Mouse (Mus musculus): ENCODE measurements around the gene Otx2. TPM values are rescaled to one million over a fixed set of nuclear protein-coding genes. Genes with fewer than 3 reads are reported as not detected.

The Otx2 gene
- polyA plus RNA-seq, 1 experiment = not detected

- WGBS = 5% methylated on average over 50 of the region's 50 CpGs
- Histone ChIP-seq H3K4me3 (ENCODE audit: extremely low read depth, insufficient read depth, insufficient read length) (no peak overlapping the region), H3K27ac (ENCODE audit: insufficient read depth, low read length) (no peak overlapping the region), H3K27me3 (ENCODE audit: control insufficient read depth, insufficient read depth, low read length) (peaks cover 30% of the 10 kb centered on the region), H3K4me1 (ENCODE audit: control insufficient read depth, insufficient read depth, insufficient read length) (no peaks in the 10 kb centered on the region), H3K36me3 (ENCODE audit: control insufficient read depth, insufficient read depth, low read length) (no peaks in the 10 kb centered on the region)
- TF ChIP-seq CTCF (IDR thresholded peaks at IDR 0.05; ENCODE audit: extremely low read depth, insufficient read depth, insufficient read length, insufficient replicate concordance) = no peak
- no peak for TF ChIP-seq POLR2A (IDR thresholded peaks at IDR 0.05; ENCODE audit: low read depth, low read length)
- DNase-seq (ENCODE audit: low read depth in 1 of 2, low spot score in 2 of 2) = no peak
Measured at GRCm38 (mm10) chr14:48664841-48665815, 8.5 kb downstream of the Otx2 start.

DNA sequence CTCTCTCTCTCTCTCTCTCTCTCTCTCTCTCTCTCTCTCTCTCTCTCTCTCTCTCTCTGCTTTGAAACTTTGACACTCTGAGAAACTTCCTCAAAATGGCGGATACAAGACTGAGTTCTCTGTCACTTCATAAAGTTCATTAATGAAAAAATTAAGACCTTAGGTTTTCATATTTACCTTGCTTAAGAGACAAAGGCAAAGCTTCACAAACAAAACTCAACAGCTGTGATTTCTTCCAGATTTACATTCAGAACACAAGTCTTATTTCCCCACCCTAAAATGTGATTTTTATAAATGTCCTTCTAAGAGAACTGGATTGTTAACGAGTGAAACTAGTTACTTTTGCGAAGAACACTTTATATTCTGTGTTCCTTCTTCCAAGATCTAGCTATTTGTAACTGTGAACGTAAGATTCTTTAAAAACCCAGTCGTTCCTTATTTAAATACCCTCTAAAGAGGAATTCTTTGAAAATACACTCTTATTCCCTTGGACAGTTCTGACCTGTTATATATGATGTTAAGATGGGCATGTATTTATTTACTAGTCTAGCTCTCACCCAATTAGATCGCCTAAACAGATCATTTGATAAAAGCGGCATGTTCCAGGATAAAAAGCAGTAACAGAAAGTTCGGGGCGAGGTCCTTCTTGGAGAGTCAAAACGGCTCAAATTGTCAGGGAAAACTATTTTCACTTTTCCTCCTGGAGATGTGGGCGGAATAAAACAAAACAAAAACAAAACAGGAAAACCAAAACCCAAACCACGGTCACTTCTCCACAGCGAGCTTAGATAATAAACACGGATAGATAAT lies 9.4 kb downstream of the Otx2 start:
- H3K36me3 ChIP-seq (ENCODE audit: control insufficient read depth, insufficient read depth, low read length) = no peaks in the 10 kb centered on the region
- H3K4me1 ChIP-seq (ENCODE audit: control insufficient read depth, insufficient read depth, insufficient read length) = no peaks in the 10 kb centered on the region
- TF ChIP-seq POLR2A (IDR thresholded peaks at IDR 0.05; ENCODE audit: low read depth, low read length) (no peak), CTCF (IDR thresholded peaks at IDR 0.05; ENCODE audit: extremely low read depth, insufficient read depth, insufficient read length, insufficient replicate concordance) (no peak)
- H3K27ac ChIP-seq (ENCODE audit: insufficient read depth, low read length) = no peak overlapping the region
- H3K27me3 ChIP-seq (ENCODE audit: control insufficient read depth, insufficient read depth, low read length) = peaks cover 26% of the 10 kb centered on the region
- no peak overlapping the region for H3K4me3 ChIP-seq (ENCODE audit: extremely low read depth, insufficient read depth, insufficient read length)
- 6% methylated on average over 14 of the region's 14 CpGs for WGBS
- no peak for DNase-seq (ENCODE audit: low read depth in 1 of 2, low spot score in 2 of 2)

DNA sequence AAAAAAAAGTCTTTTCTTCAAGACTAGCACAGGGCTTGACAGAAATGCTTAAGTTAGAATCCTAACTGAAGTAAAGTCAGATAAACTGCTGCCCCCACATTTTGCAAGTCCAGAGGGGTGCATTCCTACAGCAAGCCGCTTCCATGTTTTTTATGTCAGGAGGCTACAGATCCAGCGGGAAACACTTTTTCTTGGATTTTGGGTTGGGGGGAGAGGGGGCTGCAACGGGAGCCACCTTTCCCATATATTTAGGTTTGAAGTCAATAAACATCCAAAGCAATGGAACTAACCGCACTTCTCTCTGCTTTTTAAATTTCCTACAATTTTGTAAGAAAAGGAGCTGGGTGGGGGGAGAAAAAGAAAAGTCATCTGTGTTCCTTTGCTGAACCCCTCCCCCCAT lies 10.1 kb downstream of the Otx2 start:
- no peak for DNase-seq (ENCODE audit: low read depth in 1 of 2, low spot score in 2 of 2)
- Histone ChIP-seq H3K27ac (ENCODE audit: insufficient read depth, low read length) (no peak overlapping the region), H3K36me3 (ENCODE audit: control insufficient read depth, insufficient read depth, low read length) (no peaks in the 10 kb centered on the region), H3K27me3 (ENCODE audit: control insufficient read depth, insufficient read depth, low read length) (peaks cover 24% of the 10 kb centered on the region), H3K4me1 (ENCODE audit: control insufficient read depth, insufficient read depth, insufficient read length) (no peaks in the 10 kb centered on the region), H3K4me3 (ENCODE audit: extremely low read depth, insufficient read depth, insufficient read length) (no peak overlapping the region)
- WGBS = 13% methylated on average over 4 of the region's 4 CpGs
- TF ChIP-seq POLR2A (IDR thresholded peaks at IDR 0.05; ENCODE audit: low read depth, low read length) (no peak), CTCF (IDR thresholded peaks at IDR 0.05; ENCODE audit: extremely low read depth, insufficient read depth, insufficient read length, insufficient replicate concordance) (no peak)

GRCm38 (mm10) chr14:48662568-48663236 lies 10.9 kb downstream of the Otx2 start:
- Histone ChIP-seq H3K4me1 (ENCODE audit: control insufficient read depth, insufficient read depth, insufficient read length) (no peaks in the 10 kb centered on the region), H3K4me3 (ENCODE audit: extremely low read depth, insufficient read depth, insufficient read length) (no peak overlapping the region), H3K27me3 (ENCODE audit: control insufficient read depth, insufficient read depth, low read length) (peaks cover 20% of the 10 kb centered on the region), H3K27ac (ENCODE audit: insufficient read depth, low read length) (no peak overlapping the region), H3K36me3 (ENCODE audit: control insufficient read depth, insufficient read depth, low read length) (no peaks in the 10 kb centered on the region)
- no peak for TF ChIP-seq CTCF (IDR thresholded peaks at IDR 0.05; ENCODE audit: extremely low read depth, insufficient read depth, insufficient read length, insufficient replicate concordance)
- TF ChIP-seq POLR2A (IDR thresholded peaks at IDR 0.05; ENCODE audit: low read depth, low read length) = no peak
- WGBS = 13% methylated on average over 16 of the region's 16 CpGs
- no peak for DNase-seq (ENCODE audit: low read depth in 1 of 2, low spot score in 2 of 2)

- no peak for DNase-seq (ENCODE audit: low read depth in 1 of 2, low spot score in 2 of 2)
- no peaks in the 10 kb centered on the region for H3K36me3 ChIP-seq (ENCODE audit: control insufficient read depth, insufficient read depth, low read length)
- TF ChIP-seq CTCF (IDR thresholded peaks at IDR 0.05; ENCODE audit: extremely low read depth, insufficient read depth, insufficient read length, insufficient replicate concordance) (no peak), POLR2A (IDR thresholded peaks at IDR 0.05; ENCODE audit: low read depth, low read length) (no peak)
- 15% methylated on average over 38 of the region's 38 CpGs for WGBS
- H3K27ac ChIP-seq (ENCODE audit: insufficient read depth, low read length) = no peak overlapping the region
- no peaks in the 10 kb centered on the region for H3K4me1 ChIP-seq (ENCODE audit: control insufficient read depth, insufficient read depth, insufficient read length)
- no peak overlapping the region for H3K4me3 ChIP-seq (ENCODE audit: extremely low read depth, insufficient read depth, insufficient read length)
- H3K27me3 ChIP-seq (ENCODE audit: control insufficient read depth, insufficient read depth, low read length) = peaks cover 16% of the 10 kb centered on the region
Measured at GRCm38 (mm10) chr14:48661646-48662567, 11.7 kb downstream of the Otx2 start.

DNA sequence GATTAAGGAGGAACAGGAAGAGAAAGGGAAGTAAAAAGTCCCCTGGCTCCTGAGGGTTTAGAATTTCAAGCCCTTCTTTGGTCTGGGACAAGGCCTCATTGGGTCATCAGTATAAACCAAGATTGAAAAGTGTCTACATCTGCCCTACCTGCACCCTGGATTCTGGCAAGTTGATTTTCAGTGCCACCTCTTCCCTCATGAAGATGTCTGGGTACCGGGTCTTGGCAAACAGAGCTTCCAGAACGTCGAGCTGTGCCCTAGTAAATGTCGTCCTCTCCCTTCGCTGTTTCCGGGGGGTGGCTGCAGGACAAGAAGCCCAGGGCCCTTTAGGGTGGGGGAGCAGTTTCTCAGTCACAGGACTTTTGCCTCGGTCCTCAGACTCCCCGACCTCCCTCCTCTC lies 12.5 kb downstream of the Otx2 start:
- Histone ChIP-seq H3K36me3 (ENCODE audit: control insufficient read depth, insufficient read depth, low read length) (no peaks in the 10 kb centered on the region), H3K27ac (ENCODE audit: insufficient read depth, low read length) (no peak overlapping the region), H3K27me3 (ENCODE audit: control insufficient read depth, insufficient read depth, low read length) (peaks cover 13% of the 10 kb centered on the region; the same call in 1 of the 2 replicates), H3K4me1 (ENCODE audit: control insufficient read depth, insufficient read depth, insufficient read length) (no peaks in the 10 kb centered on the region), H3K4me3 (ENCODE audit: extremely low read depth, insufficient read depth, insufficient read length) (no peak overlapping the region)
- 20% methylated on average over 8 of the region's 8 CpGs for WGBS
- no peak for TF ChIP-seq POLR2A (IDR thresholded peaks at IDR 0.05; ENCODE audit: low read depth, low read length)
- no peak for TF ChIP-seq CTCF (IDR thresholded peaks at IDR 0.05; ENCODE audit: extremely low read depth, insufficient read depth, insufficient read length, insufficient replicate concordance)
- no peak for DNase-seq (ENCODE audit: low read depth in 1 of 2, low spot score in 2 of 2)
